Mouse (Mus musculus) hindbrain, postnatal 0 days (tissue): Measurements from ENCODE around the gene Olfr679. TPM values are rescaled to one million over a fixed set of nuclear protein-coding genes. Genes with fewer than 3 reads are reported as not detected.
"Not testable (repeated sequence)": the region's sequence is repeated elsewhere in the genome, so short reads cannot be mapped to it uniquely, and the experiment has no call there.

ENCODE experiments used
- ATAC-seq: fragments of 200-750 bp; cut with Nextera tagmentation; 2 replicates; pipeline ENCODE4 v1.8.0; 2017; ENCODE audit warnings: mild to moderate bottlenecking, moderate TSS enrichment, moderate library complexity
- DNase-seq: peaks from one replicate; pipeline ENCODE4 v3.0.0-alpha.2; 2015; ENCODE audit warnings: low spot score
- H3K27ac ChIP-seq: fragments of 300-500 bp; sonication (generic); 2 replicates; pipeline ENCODE4 v1.5.1; 2014; ENCODE audit warnings: mild to moderate bottlenecking
- H3K27me3 ChIP-seq: fragments of 300-500 bp; sonication (generic); 2 replicates; pipeline ENCODE4 v1.6.1; 2014; ENCODE audit warnings: low read length, mixed read lengths; ENCODE audit not compliant: insufficient read depth
- H3K36me3 ChIP-seq: fragments of 300-500 bp; sonication (generic); 2 replicates; pipeline ENCODE4 v1.6.1; 2014; ENCODE audit warnings: low read length, mixed read lengths; ENCODE audit not compliant: insufficient read depth
- H3K4me1 ChIP-seq: fragments of 300-500 bp; sonication (generic); 2 replicates; pipeline ENCODE4 v1.6.1; 2014; ENCODE audit warnings: antibody characterized with exemption, low read length, mixed read lengths; ENCODE audit not compliant: insufficient read depth
- H3K4me2 ChIP-seq: fragments of 300-500 bp; sonication (generic); 2 replicates; pipeline ENCODE4 v1.6.1; 2014; ENCODE audit warnings: low read depth, mild to moderate bottlenecking, low read length, moderate library complexity, mixed read lengths
- H3K4me3 ChIP-seq: fragments of 300-500 bp; sonication (generic); 2 replicates; pipeline ENCODE4 v1.5.1; 2014; ENCODE audit warnings: low read length
- H3K9ac ChIP-seq: fragments of 300-500 bp; sonication (generic); replicated peaks from 2 replicates; pipeline ENCODE4 v1.6.1; 2014; ENCODE audit warnings: mild to moderate bottlenecking, low read length, moderate library complexity, mixed read lengths
- H3K9me3 ChIP-seq: fragments of 300-500 bp; sonication (generic); 2 replicates; pipeline ENCODE4 v1.6.1; 2016; ENCODE audit warnings: low read length, mixed read lengths
- CTCF ChIP-seq: IDR thresholded peaks from 2 replicates; pipeline ENCODE4 v1.5.1; 2016; ENCODE audit warnings: antibody characterized with exemption, control low read depth, low read depth
- WGBS: fragments of 180-500 bp; shearing (Covaris S2); extraction: QIAGEN DNeasy Blood & Tissue Kit; methylation state at CpG from one replicate; pipeline ENCODE4 v1.1.7; 2014; 5-methylcytosine and 5-hydroxymethylcytosine counted together
- polyA plus RNA-seq: library from polyadenylated mRNA; unstranded; fragments of >200 nt; fragmentation: Nextera tagmentation; extraction: Ambion mirVana; gene quantifications from 2 replicates; pipeline ENCODE4 v1.2.1, GENCODE M21; 2015
- total RNA-seq: library from RNA; depleted of rRNA; stranded (reverse); fragments of >200 nt; gene quantifications from 2 replicates; pipeline ENCODE4 v1.2.3, GENCODE M21; 2014; rRNA removed

Gene Olfr679
- not detected in 2 replicates for total RNA-seq
- polyA plus RNA-seq = not detected in 2 replicates

DNA sequence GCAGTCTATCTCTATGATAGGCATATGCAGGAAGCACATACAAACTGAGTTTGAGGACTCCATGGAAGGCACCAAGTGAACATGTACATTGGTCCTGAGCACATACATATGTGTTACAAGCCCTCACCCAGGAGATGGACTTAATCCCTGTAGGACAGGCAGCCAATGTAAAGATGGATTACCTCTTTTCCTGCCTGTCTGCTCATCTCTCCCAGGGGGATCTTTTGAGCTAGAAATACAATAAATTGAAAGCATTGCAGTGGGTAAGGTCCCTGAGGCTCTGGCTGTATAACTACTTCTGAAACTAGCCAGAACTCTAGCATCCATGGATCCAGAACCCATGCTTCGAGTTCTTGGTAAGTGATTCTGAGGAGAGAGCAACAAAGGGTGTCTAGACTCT is at the start of gene Olfr679:
Gene Olfr679 (plus strand): TSS at position 301 of the 400 bp plus-strand sequence.
- ATAC-seq (no peak), DNase-seq (no peak)
- Histone ChIP-seq H3K4me2 (no peak within 1 kb of the TSS), H3K36me3 (no peaks in the 10 kb centered on the region), H3K9ac (no peak within 1 kb of the TSS), H3K9me3 (no peaks in the 10 kb centered on the region), H3K27ac (no peak within 1 kb of the TSS), H3K27me3 (no peaks in the 10 kb centered on the region), H3K4me1 (no peaks in the 10 kb centered on the region), H3K4me3 (no peak within 1 kb of the TSS)
- TF ChIP-seq CTCF = no peak
- 58% methylated on average over 1 of the region's 1 CpGs for WGBS

DNA sequence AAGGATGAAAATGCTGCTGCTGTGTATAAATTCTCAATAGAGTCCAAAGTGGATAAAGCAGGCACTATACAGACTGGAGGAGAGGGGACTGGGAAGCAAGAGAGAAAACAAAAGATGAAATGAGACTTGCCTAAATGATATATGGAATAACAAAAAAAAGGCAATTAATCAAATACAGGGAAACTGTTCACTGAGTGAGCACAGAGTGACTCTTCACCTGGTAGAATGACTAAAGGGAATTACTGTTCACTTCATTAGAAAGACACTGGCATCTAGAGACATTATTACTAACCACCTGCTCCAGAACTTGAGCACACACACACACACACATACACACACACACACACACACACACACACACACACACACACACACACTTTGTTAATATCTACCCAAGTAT is 48.6 kb upstream of the Olfr679 start, which contains the start of gene Olfr676:
Gene Olfr676 (plus strand): TSS at position 301 of the 400 bp plus-strand sequence.
- no peak within 1 kb of the TSS for H3K4me3 ChIP-seq
- ATAC-seq = no peak
- H3K9me3 ChIP-seq = no peaks in the 10 kb centered on the region
- DNase-seq = no peak
- H3K27me3 ChIP-seq = no peaks in the 10 kb centered on the region
- no peaks in the 10 kb centered on the region for H3K36me3 ChIP-seq
- no peak for TF ChIP-seq CTCF
- H3K4me2 ChIP-seq = no peak within 1 kb of the TSS
- no peak within 1 kb of the TSS for H3K9ac ChIP-seq
- no peak within 1 kb of the TSS for H3K27ac ChIP-seq
- H3K4me1 ChIP-seq = no peaks in the 10 kb centered on the region

DNA sequence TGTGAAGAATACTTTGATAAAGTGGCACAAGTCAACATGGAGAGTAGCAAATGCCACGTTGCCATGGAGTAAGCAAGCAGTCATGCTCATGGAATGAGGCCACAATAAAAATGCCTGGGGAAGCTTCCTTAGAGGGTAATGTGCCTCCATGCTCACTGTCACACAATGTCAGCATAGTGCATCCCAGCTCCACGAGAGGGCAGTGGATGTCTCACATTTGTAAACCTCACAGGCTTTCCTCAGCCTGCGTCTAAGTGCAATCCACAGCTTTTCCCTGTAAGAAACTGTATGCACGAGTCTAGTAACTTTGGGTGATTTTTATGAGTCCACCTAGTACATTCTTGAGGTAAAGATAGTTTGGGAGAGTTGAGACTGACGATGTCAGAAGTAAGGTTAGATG is 47.2 kb upstream of the Olfr679 start:
- 38% methylated on average over 5 of the region's 5 CpGs for WGBS
- not testable (repeated sequence) for H3K27ac ChIP-seq, H3K4me1 ChIP-seq, H3K9me3 ChIP-seq, H3K36me3 ChIP-seq, H3K4me3 ChIP-seq, H3K27me3 ChIP-seq, H3K9ac ChIP-seq, H3K4me2 ChIP-seq
- peak; percentile 49 for TF ChIP-seq CTCF
- 0 out of 2 replicates have a peak, but pooled peaks have one; percentile 61 for ATAC-seq
- peak; percentile 57 for DNase-seq

- H3K4me1 ChIP-seq = no peaks in the 10 kb centered on the region
- H3K9me3 ChIP-seq = no peaks in the 10 kb centered on the region
- ATAC-seq (no peak), DNase-seq (peak; percentile 30)
- no peaks in the 10 kb centered on the region for H3K27me3 ChIP-seq
- H3K36me3 ChIP-seq = no peaks in the 10 kb centered on the region
- H3K4me3 ChIP-seq = no peak overlapping the region
- peak; percentile 49 for TF ChIP-seq CTCF
- no peak overlapping the region for H3K27ac ChIP-seq
- H3K9ac ChIP-seq = no peak overlapping the region
- no peak overlapping the region for H3K4me2 ChIP-seq
Measured at GRCm38 (mm10) chr7:105058951-105059350, 22.1 kb upstream of the Olfr679 start.

- Histone ChIP-seq H3K9me3 (no peaks in the 10 kb centered on the region), H3K27me3 (no peaks in the 10 kb centered on the region), H3K4me3 (no peak within 1 kb of the TSS), H3K9ac (no peak within 1 kb of the TSS), H3K4me1 (no peaks in the 10 kb centered on the region), H3K27ac (no peak within 1 kb of the TSS), H3K4me2 (no peak within 1 kb of the TSS), H3K36me3 (no peaks in the 10 kb centered on the region)
- 100% methylated on average over 1 of the region's 1 CpGs for WGBS
- no peak for ATAC-seq
- TF ChIP-seq CTCF = no peak
- DNase-seq = no peak
Measured at GRCm38 (mm10) chr7:105064175-105064574, 16.8 kb upstream of the Olfr679 start, which contains the start of gene Olfr678. Gene Olfr678 (plus strand): TSS chr7:105064475.

- not testable (repeated sequence) for H3K4me2 ChIP-seq, H3K9me3 ChIP-seq, H3K9ac ChIP-seq, H3K4me3 ChIP-seq, ATAC-seq, H3K27ac ChIP-seq, DNase-seq, H3K36me3 ChIP-seq, H3K4me1 ChIP-seq, H3K27me3 ChIP-seq
Measured at GRCm38 (mm10) chr7:105092717-105093116, 11.7 kb downstream of the Olfr679 start, which contains the start of gene Olfr680-ps1. Gene Olfr680-ps1 (minus strand): TSS chr7:105092817.

- no peak for ATAC-seq
- no peaks in the 10 kb centered on the region for H3K4me1 ChIP-seq
Measured at GRCm38 (mm10) chr7:105116536-105116935, 35.5 kb downstream of the Olfr679 start, which contains the start of gene Olfr681. Gene Olfr681 (plus strand): TSS chr7:105116836.

More at GRCm38 (mm10) chr7:105116536-105116935, 35.5 kb downstream of the Olfr679 start, which contains the start of gene Olfr681:
- Histone ChIP-seq H3K9me3 (no peaks in the 10 kb centered on the region), H3K27ac (no peak within 1 kb of the TSS), H3K36me3 (no peaks in the 10 kb centered on the region), H3K4me2 (no peak within 1 kb of the TSS), H3K4me3 (no peak within 1 kb of the TSS), H3K27me3 (no peaks in the 10 kb centered on the region), H3K9ac (no peak within 1 kb of the TSS)
- no peak for DNase-seq
- no peak for TF ChIP-seq CTCF

Other genes starting within 250 kb of the Olfr679 start
- gene Usp17lb, start 238.6 kb upstream of the Olfr679 start, total RNA-seq = not detected in 2 replicates
- not detected in 2 replicates for gene Usp17lb, start 238.6 kb upstream of the Olfr679 start, polyA plus RNA-seq
- not detected in 2 replicates for gene Usp17la, start 224.2 kb upstream of the Olfr679 start, total RNA-seq
- not detected in 2 replicates for gene Usp17la, start 224.2 kb upstream of the Olfr679 start, polyA plus RNA-seq
- not detected in 2 replicates for gene Olfr665, start 203.2 kb upstream of the Olfr679 start, total RNA-seq
- not detected in 2 replicates for gene Olfr665, start 203.2 kb upstream of the Olfr679 start, polyA plus RNA-seq
- not detected in 2 replicates for gene Olfr666, start 185.3 kb upstream of the Olfr679 start, total RNA-seq
- not detected in 2 replicates for gene Olfr666, start 185.3 kb upstream of the Olfr679 start, polyA plus RNA-seq
- gene Olfr667, start 159.7 kb upstream of the Olfr679 start, total RNA-seq = not detected in 2 replicates
- not detected in 2 replicates for gene Olfr667, start 159.7 kb upstream of the Olfr679 start, polyA plus RNA-seq
- not detected in 2 replicates for gene Olfr668, start 153.1 kb upstream of the Olfr679 start, total RNA-seq
- gene Olfr668, start 153.1 kb upstream of the Olfr679 start, polyA plus RNA-seq = not detected in 2 replicates
- not detected in 2 replicates for gene Olfr669, start 147.0 kb upstream of the Olfr679 start, total RNA-seq
- not detected in 2 replicates for gene Olfr669, start 147.0 kb upstream of the Olfr679 start, polyA plus RNA-seq
- gene Olfr670, start 118.6 kb upstream of the Olfr679 start, total RNA-seq = not detected in 2 replicates
- gene Olfr670, start 118.6 kb upstream of the Olfr679 start, polyA plus RNA-seq = not detected in 2 replicates
- not detected in 2 replicates for gene Olfr671, start 102.1 kb upstream of the Olfr679 start, total RNA-seq
- not detected in 2 replicates for gene Olfr671, start 102.1 kb upstream of the Olfr679 start, polyA plus RNA-seq
- gene Olfr672, start 79.2 kb upstream of the Olfr679 start, total RNA-seq = not detected in 2 replicates
- not detected in 2 replicates for gene Olfr672, start 79.2 kb upstream of the Olfr679 start, polyA plus RNA-seq
- not detected in 2 replicates for gene Olfr675, start 52.7 kb upstream of the Olfr679 start, total RNA-seq
- not detected in 2 replicates for gene Olfr675, start 52.7 kb upstream of the Olfr679 start, polyA plus RNA-seq
- not detected in 2 replicates for gene Olfr676, start 48.5 kb upstream of the Olfr679 start, total RNA-seq
- gene Olfr676, start 48.5 kb upstream of the Olfr679 start, polyA plus RNA-seq = not detected in 2 replicates
- not detected in 2 replicates for gene Olfr677, start 29.8 kb upstream of the Olfr679 start, total RNA-seq
- gene Olfr677, start 29.8 kb upstream of the Olfr679 start, polyA plus RNA-seq = not detected in 2 replicates
- not detected in 2 replicates for gene Olfr678, start 16.7 kb upstream of the Olfr679 start, total RNA-seq
- gene Olfr678, start 16.7 kb upstream of the Olfr679 start, polyA plus RNA-seq = not detected in 2 replicates
- not detected in 2 replicates for gene Olfr680-ps1, start 11.6 kb downstream of the Olfr679 start, total RNA-seq
- gene Olfr680-ps1, start 11.6 kb downstream of the Olfr679 start, polyA plus RNA-seq = not detected in 2 replicates
- gene Olfr681, start 35.6 kb downstream of the Olfr679 start, total RNA-seq = not detected in 2 replicates
- not detected in 2 replicates for gene Olfr681, start 35.6 kb downstream of the Olfr679 start, polyA plus RNA-seq
- gene Olfr683, start 65.8 kb downstream of the Olfr679 start, total RNA-seq = not detected in 2 replicates
- not detected in 2 replicates for gene Olfr683, start 65.8 kb downstream of the Olfr679 start, polyA plus RNA-seq
- not detected in 2 replicates for gene Olfr684, start 82.4 kb downstream of the Olfr679 start, total RNA-seq
- not detected in 2 replicates for gene Olfr684, start 82.4 kb downstream of the Olfr679 start, polyA plus RNA-seq
- 0.52 TPM in 1 of 2 replicates, not detected in the other for gene Olfr685, start 104.8 kb downstream of the Olfr679 start, total RNA-seq
- gene Olfr685, start 104.8 kb downstream of the Olfr679 start, polyA plus RNA-seq = not detected in 2 replicates
- 0.10 TPM in 1 of 2 replicates, not detected in the other for gene Olfr686, start 126.3 kb downstream of the Olfr679 start, total RNA-seq
- gene Olfr686, start 126.3 kb downstream of the Olfr679 start, polyA plus RNA-seq = not detected in 2 replicates
- not detected in 2 replicates for gene Olfr688, start 206.9 kb downstream of the Olfr679 start, total RNA-seq
- gene Olfr688, start 206.9 kb downstream of the Olfr679 start, polyA plus RNA-seq = not detected in 2 replicates
- gene Olfr689, start 230.0 kb downstream of the Olfr679 start, total RNA-seq = not detected in 2 replicates
- 0.05 and 0.16 TPM in 2 replicates for gene Olfr689, start 230.0 kb downstream of the Olfr679 start, polyA plus RNA-seq